8 mouse cellular contexts compared by ENCODE assay signal in genomic region chr11:57644245-57645017, GRCm38 (mm10). TPM values are rescaled to one million over a fixed set of nuclear protein-coding genes. Genes with fewer than 3 reads are reported as not detected.
DNase-seq lines count a peak whose midpoint lies in the region; ATAC-seq lines count a peak whose summit lies in the region.

No protein-coding gene starts in this region.

- no peaks in the 10 kb centered on the region for H3K36me3 ChIP-seq in heart, embryonic 11.5 days (ENCODE audit: control insufficient read depth, insufficient read depth, low read length)

- peak overlapping the region; percentile 88 for H3K9ac ChIP-seq in heart, embryonic 11.5 days (ENCODE audit: low read depth, low read length)

- H3K4me1 ChIP-seq in heart, embryonic 11.5 days (ENCODE audit: control insufficient read depth, insufficient read depth, low read length), result peaks cover 14% of the 10 kb centered on the region; the same call in 1 of the 2 replicates

- peak overlapping the region; percentile 76 for H3K4me3 ChIP-seq in heart, embryonic 11.5 days (ENCODE audit: low read depth, low read length)

- peak overlapping the region; percentile 96 for H3K4me2 ChIP-seq in heart, embryonic 11.5 days

- no peaks in the 10 kb centered on the region for H3K27me3 ChIP-seq in heart, embryonic 11.5 days (ENCODE audit: control insufficient read depth, insufficient read depth, low read length)

- WGBS in heart, embryonic 11.5 days (ENCODE audit: insufficient replicate concordance), result under 1% methylated on average over 30 of the region's 30 CpGs

- DNase-seq in urinary bladder, postnatal 14 days (ENCODE audit: low spot score), result peak; percentile 39
- no peak for DNase-seq in urinary bladder, adult 2 months (ENCODE audit: low spot score)
- DNase-seq in embryo, embryonic 11.5 days (ENCODE audit: low read depth, low spot score), result peak; percentile 23
- peak; percentile 32 to 45 for DNase-seq in kidney, postnatal 25 days
- peak; percentile 60 for DNase-seq in lung, postnatal 36 days
- DNase-seq in skeletal muscle tissue, adult 2 months (ENCODE audit: low read depth, low spot score), result peak; percentile 54
- DNase-seq in ovary, postnatal 14 days (ENCODE audit: low spot score), result no peak

- no peaks in the 10 kb centered on the region for H3K9me3 ChIP-seq in heart, embryonic 11.5 days (replicated peaks; ENCODE audit: control insufficient read depth, low read length)

- peak overlapping the region; percentile 76 for H3K27ac ChIP-seq in heart, embryonic 11.5 days (ENCODE audit: low read depth, low read length)

- ATAC-seq in heart, embryonic 11.5 days (replicated peaks; ENCODE audit: insufficient number of reproducible peaks, low FRiP score, low TSS enrichment), result peak; percentile 31

RNA-seq across cellular contexts. Expression of gene Galnt10, which starts 0.8 kb away (rescaled TPM):
- 14.1 and 17.9 TPM in 2 replicates for polyA plus RNA-seq in urinary bladder, adult 2 months (2012; rRNA removed)
- 7.1 and 10.6 TPM in 2 replicates for polyA plus RNA-seq in heart, embryonic 11.5 days (2014; fragmentation: Nextera tagmentation; extraction: Ambion mirVana)

Comparison
In these comparisons a context has a peak if more than half of its experiments do, and no peak if none do; other contexts are left out.
1. DNase-seq: peak in urinary bladder, postnatal 14 days (single experiment), embryo, embryonic 11.5 days (single experiment), kidney, postnatal 25 days (2 of 2), lung, postnatal 36 days (single experiment) and skeletal muscle tissue, adult 2 months (single experiment); none in urinary bladder, adult 2 months (single experiment) and ovary, postnatal 14 days (single experiment).